Mouse (Mus musculus) thymus, postnatal 14 days (tissue): ENCODE results near the gene Cacna1e.
A peak's percentile ranks its signal among the peaks of the same experiment; 100 is the strongest.

Experiments used
- DNase-seq: peaks from one replicate; pipeline ENCODE4 v3.0.0; 2021

Gene Cacna1e

GRCm38 (mm10) chr1:154836473-154836872, 47.8 kb downstream of the Cacna1e start:
- DNase-seq = no peak

GRCm38 (mm10) chr1:154832168-154832539, 52.1 kb downstream of the Cacna1e start:
- no peak for DNase-seq

- no peak for DNase-seq
Measured at GRCm38 (mm10) chr1:154831269-154832167, 52.8 kb downstream of the Cacna1e start.

GRCm38 (mm10) chr1:154830051-154830450, 54.2 kb downstream of the Cacna1e start:
- DNase-seq = no peak

GRCm38 (mm10) chr1:154823098-154823497, 61.2 kb downstream of the Cacna1e start:
- DNase-seq = no peak

- no peak for DNase-seq
Measured at GRCm38 (mm10) chr1:154820422-154820821, 63.9 kb downstream of the Cacna1e start.

- DNase-seq = peak; percentile 22
Measured at GRCm38 (mm10) chr1:154819960-154820359, 64.3 kb downstream of the Cacna1e start.

- DNase-seq = peak; percentile 45
Measured at GRCm38 (mm10) chr1:154818742-154819141, 65.6 kb downstream of the Cacna1e start.

- peak; percentile 58 for DNase-seq
Measured at GRCm38 (mm10) chr1:154816836-154817235, 67.5 kb downstream of the Cacna1e start.

- no peak for DNase-seq
Measured at GRCm38 (mm10) chr1:154816267-154816666, 68.0 kb downstream of the Cacna1e start.

GRCm38 (mm10) chr1:154805742-154806141, 78.6 kb downstream of the Cacna1e start:
- DNase-seq = no peak

GRCm38 (mm10) chr1:154805038-154805437, 79.3 kb downstream of the Cacna1e start:
- DNase-seq = no peak

GRCm38 (mm10) chr1:154802301-154802904, 81.9 kb downstream of the Cacna1e start:
- DNase-seq = no peak

- no peak for DNase-seq
Measured at GRCm38 (mm10) chr1:154799257-154799656, 85.0 kb downstream of the Cacna1e start.

GRCm38 (mm10) chr1:154798771-154799170, 85.5 kb downstream of the Cacna1e start:
- no peak for DNase-seq

- peak; percentile 63 for DNase-seq
Measured at GRCm38 (mm10) chr1:154796685-154797084, 87.6 kb downstream of the Cacna1e start.

- DNase-seq = peak; percentile 17
Measured at GRCm38 (mm10) chr1:154794518-154794951, 89.8 kb downstream of the Cacna1e start.

- DNase-seq = no peak
Measured at GRCm38 (mm10) chr1:154791544-154792174, 92.6 kb downstream of the Cacna1e start.

- DNase-seq = no peak
Measured at GRCm38 (mm10) chr1:154788491-154788890, 95.8 kb downstream of the Cacna1e start.

- DNase-seq = peak; percentile 77
Measured at GRCm38 (mm10) chr1:154788069-154788468, 96.2 kb downstream of the Cacna1e start.

GRCm38 (mm10) chr1:154787418-154787817, 96.9 kb downstream of the Cacna1e start:
- DNase-seq = peak; percentile 27

- peak; percentile 82 for DNase-seq
Measured at GRCm38 (mm10) chr1:154786243-154786669, 98.0 kb downstream of the Cacna1e start.

- DNase-seq = no peak
Measured at GRCm38 (mm10) chr1:154784862-154785261, 99.4 kb downstream of the Cacna1e start.

- no peak for DNase-seq
Measured at GRCm38 (mm10) chr1:154783521-154783920, 100.8 kb downstream of the Cacna1e start.
